Mouse (Mus musculus) kidney, embryonic 14.5 days (tissue): ENCODE measurements around the gene Kif26b. TPM values are rescaled to one million over a fixed set of nuclear protein-coding genes. Genes with fewer than 3 reads are reported as not detected.

Source experiments
- ATAC-seq: fragments of 200-750 bp; cut with Nextera tagmentation; 2 replicates; pipeline ENCODE4 v1.8.0; 2017; ENCODE audit warnings: moderate number of reproducible peaks, mild to moderate bottlenecking, moderate TSS enrichment, moderate library complexity; ENCODE audit not compliant: low FRiP score, low TSS enrichment
- H3K27ac ChIP-seq: fragments of 300-500 bp; sonication (generic); 2 replicates; pipeline ENCODE4 v1.5.1; 2014; ENCODE audit warnings: low read depth, mild to moderate bottlenecking, low read length, moderate library complexity, mixed read lengths
- H3K27me3 ChIP-seq: fragments of 300-500 bp; sonication (generic); 2 replicates; pipeline ENCODE4 v1.6.1; 2014; ENCODE audit warnings: mild to moderate bottlenecking, low read length; ENCODE audit not compliant: control insufficient read depth, insufficient read depth
- H3K36me3 ChIP-seq: fragments of 300-500 bp; sonication (generic); 2 replicates; pipeline ENCODE4 v1.6.1; 2014; ENCODE audit warnings: low read length, mixed read lengths; ENCODE audit not compliant: control insufficient read depth, insufficient read depth
- H3K4me1 ChIP-seq: fragments of 300-500 bp; sonication (generic); 2 replicates; pipeline ENCODE4 v1.6.1; 2014; ENCODE audit warnings: low read length, mixed read lengths; ENCODE audit not compliant: control insufficient read depth, insufficient read depth
- H3K4me2 ChIP-seq: fragments of 300-500 bp; sonication (generic); replicated peaks from 2 replicates; pipeline ENCODE4 v1.6.1; 2014; ENCODE audit warnings: low read depth, mild to moderate bottlenecking, low read length
- H3K4me3 ChIP-seq: fragments of 300-500 bp; sonication (generic); 2 replicates; pipeline ENCODE4 v1.5.1; 2014; ENCODE audit warnings: mild to moderate bottlenecking, low read length
- H3K9ac ChIP-seq: fragments of 300-500 bp; sonication (generic); 2 replicates; pipeline ENCODE4 v1.6.1; 2014; ENCODE audit warnings: low read depth, mild to moderate bottlenecking, low read length, moderate library complexity
- H3K9me3 ChIP-seq: fragments of 300-500 bp; sonication (generic); 2 replicates; pipeline ENCODE4 v1.6.1; 2016; ENCODE audit warnings: low read length; ENCODE audit not compliant: control insufficient read depth
- WGBS: fragments of 180-500 bp; shearing (Covaris S2); extraction: QIAGEN DNeasy Blood & Tissue Kit; methylation state at CpG from one replicate; pipeline ENCODE4 v1.1.7; 2014; 5-methylcytosine and 5-hydroxymethylcytosine counted together
- polyA plus RNA-seq: library from polyadenylated mRNA; unstranded; fragments of >200 nt; fragmentation: Nextera tagmentation; extraction: Ambion mirVana; gene quantifications from 2 replicates; pipeline ENCODE4 v1.2.1, GENCODE M21; 2014

The Kif26b gene
- polyA plus RNA-seq, 1 experiment from 2014 or later, result 22.9 TPM

DNA sequence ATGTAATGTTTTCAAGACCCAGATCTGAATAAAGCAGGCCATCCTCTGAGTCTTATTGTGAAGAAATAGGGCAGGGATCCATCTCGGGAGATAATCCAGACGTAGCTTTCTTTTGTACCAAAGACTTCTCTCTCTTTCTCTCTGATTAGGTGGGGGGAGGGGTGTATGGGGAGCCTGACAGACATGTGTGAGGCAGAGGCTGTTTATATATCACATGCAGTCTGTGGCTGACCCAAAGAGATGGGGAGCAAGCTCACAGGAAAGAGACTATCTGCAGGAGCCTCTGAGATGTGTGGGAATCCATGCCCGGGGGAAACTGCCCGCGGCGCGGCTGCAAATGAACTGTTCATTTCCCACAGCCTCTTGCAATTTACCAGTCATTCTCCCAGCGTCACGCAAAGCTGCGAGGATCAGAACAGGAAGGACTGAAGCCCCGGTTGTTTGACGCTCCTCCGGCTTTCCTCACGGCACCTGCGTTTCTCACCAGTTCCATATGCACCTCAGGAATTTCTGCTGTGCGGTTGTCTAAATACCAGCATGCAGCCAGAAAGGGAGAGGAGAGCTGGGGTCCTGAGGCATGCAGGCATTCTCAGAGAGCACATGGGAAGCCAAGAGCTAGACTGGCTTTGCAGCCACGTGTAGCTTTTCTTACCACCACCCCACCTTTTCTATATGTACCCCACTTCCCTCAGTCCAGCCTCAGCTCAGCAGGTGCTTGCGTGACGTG lies 105.6 kb downstream of the Kif26b start:
- peaks cover 4% of the 10 kb centered on the region; the same call in 1 of the 2 replicates for H3K4me1 ChIP-seq
- no peak overlapping the region for H3K4me3 ChIP-seq
- no peaks in the 10 kb centered on the region for H3K9me3 ChIP-seq
- 74% methylated on average over 19 of the region's 19 CpGs for WGBS
- no peaks in the 10 kb centered on the region for H3K27me3 ChIP-seq
- no peak overlapping the region for H3K9ac ChIP-seq
- no peaks in the 10 kb centered on the region for H3K36me3 ChIP-seq
- H3K27ac ChIP-seq, result no peak overlapping the region
- no peak overlapping the region for H3K4me2 ChIP-seq
- ATAC-seq, result no peak

DNA sequence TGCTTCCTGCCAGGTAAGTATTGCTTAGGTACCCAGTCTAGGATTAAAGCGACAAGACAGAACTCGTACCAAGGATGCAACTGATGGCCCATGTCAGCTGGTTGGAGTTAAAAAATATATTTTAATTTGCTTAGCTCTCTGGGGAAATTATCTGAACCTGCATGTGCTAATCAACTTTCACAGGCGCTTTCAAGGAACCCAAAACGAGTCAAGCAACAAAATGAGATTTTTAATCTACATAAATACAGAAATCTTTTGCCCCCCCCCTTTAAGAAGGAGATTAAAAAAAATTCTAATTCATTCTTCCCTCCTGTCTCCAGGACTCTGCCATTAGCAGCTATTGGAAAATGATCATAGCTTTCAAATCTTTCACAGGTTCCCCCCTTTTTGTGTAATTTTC lies 106.5 kb downstream of the Kif26b start:
- Histone ChIP-seq H3K4me1 (peaks cover 8% of the 10 kb centered on the region; the same call in 1 of the 2 replicates), H3K27ac (no peak overlapping the region), H3K4me3 (no peak overlapping the region), H3K9ac (no peak overlapping the region), H3K27me3 (no peaks in the 10 kb centered on the region), H3K36me3 (no peaks in the 10 kb centered on the region), H3K9me3 (no peaks in the 10 kb centered on the region), H3K4me2 (no peak overlapping the region)
- no peak for ATAC-seq
- WGBS, result 95% methylated on average over 4 of the region's 4 CpGs

DNA sequence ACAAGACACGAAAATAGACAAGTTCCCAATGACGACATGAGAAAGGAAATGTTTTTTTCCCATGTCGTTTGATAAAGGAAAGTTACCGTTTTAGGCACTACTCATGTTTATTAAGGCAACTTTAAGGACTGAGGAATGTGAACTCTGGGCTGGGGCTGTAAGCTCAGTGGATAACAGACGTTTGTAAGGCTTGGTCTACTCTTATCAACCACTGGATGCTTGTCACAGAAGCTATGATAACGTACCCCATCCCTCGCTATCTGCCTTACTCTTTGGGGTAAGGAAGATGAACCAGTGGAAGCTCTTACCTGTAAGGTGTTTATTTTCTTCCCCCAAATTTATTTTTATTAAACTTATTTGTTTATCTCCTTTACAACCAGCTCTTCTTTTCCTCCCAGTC lies 108.4 kb downstream of the Kif26b start:
- Histone ChIP-seq H3K4me1 (peaks cover 19% of the 10 kb centered on the region), H3K9ac (no peak overlapping the region), H3K27ac (no peak overlapping the region), H3K4me3 (no peak overlapping the region), H3K36me3 (no peaks in the 10 kb centered on the region), H3K27me3 (no peaks in the 10 kb centered on the region), H3K4me2 (no peak overlapping the region), H3K9me3 (no peaks in the 10 kb centered on the region)
- no peak for ATAC-seq
- 76% methylated on average over 7 of the region's 7 CpGs for WGBS

GRCm38 (mm10) chr1:178639951-178640350 lies 111.0 kb downstream of the Kif26b start:
- Histone ChIP-seq H3K9ac (no peak overlapping the region), H3K4me3 (no peak overlapping the region), H3K36me3 (no peaks in the 10 kb centered on the region), H3K4me2 (no peak overlapping the region), H3K27me3 (no peaks in the 10 kb centered on the region), H3K9me3 (no peaks in the 10 kb centered on the region), H3K27ac (no peak overlapping the region), H3K4me1 (peaks cover 28% of the 10 kb centered on the region)
- WGBS, result 26% methylated on average over 6 of the region's 6 CpGs
- 0 out of 2 replicates have a peak, but pooled peaks have one; percentile 47 for ATAC-seq

GRCm38 (mm10) chr1:178640719-178641455 lies 112.0 kb downstream of the Kif26b start:
- Histone ChIP-seq H3K9ac (no peak overlapping the region), H3K4me2 (no peak overlapping the region), H3K27me3 (no peaks in the 10 kb centered on the region), H3K4me1 (peaks cover 28% of the 10 kb centered on the region), H3K4me3 (no peak overlapping the region), H3K36me3 (no peaks in the 10 kb centered on the region), H3K27ac (no peak overlapping the region), H3K9me3 (no peaks in the 10 kb centered on the region)
- ATAC-seq, result peak; percentile 59
- WGBS, result 14% methylated on average over 11 of the region's 11 CpGs

DNA sequence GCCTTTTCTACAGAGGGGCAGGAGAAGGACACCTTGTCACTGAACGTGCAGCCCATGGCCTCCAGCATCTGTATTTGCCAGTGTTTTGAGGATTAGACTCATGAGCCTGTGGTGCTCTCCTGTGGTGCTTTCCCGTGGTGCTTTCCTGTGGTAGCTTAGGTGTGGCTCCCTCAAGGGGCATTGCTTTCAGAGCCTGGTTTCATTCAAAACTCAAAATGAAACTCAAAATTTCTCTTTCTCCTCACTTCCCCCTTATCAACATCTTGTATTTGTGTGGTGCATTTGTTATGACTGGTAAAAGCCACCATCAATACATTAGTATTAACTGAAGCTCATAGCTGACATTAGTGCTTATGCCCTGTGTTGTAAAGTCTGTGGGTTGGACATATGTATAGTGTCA lies 112.9 kb downstream of the Kif26b start:
- H3K4me2 ChIP-seq, result no peak overlapping the region
- WGBS, result 78% methylated on average over 2 of the region's 2 CpGs
- H3K27ac ChIP-seq, result 0 out of 2 replicates have a peak overlapping the region, but pooled peaks have one; percentile 2
- H3K4me1 ChIP-seq, result peaks cover 28% of the 10 kb centered on the region
- no peaks in the 10 kb centered on the region for H3K36me3 ChIP-seq
- H3K9ac ChIP-seq, result no peak overlapping the region
- H3K9me3 ChIP-seq, result no peaks in the 10 kb centered on the region
- no peak for ATAC-seq
- H3K27me3 ChIP-seq, result no peaks in the 10 kb centered on the region; the same call in 1 of the 2 replicates
- no peak overlapping the region for H3K4me3 ChIP-seq

GRCm38 (mm10) chr1:178644954-178645353 lies 116.0 kb downstream of the Kif26b start:
- Histone ChIP-seq H3K9me3 (no peaks in the 10 kb centered on the region), H3K27me3 (peaks cover 3% of the 10 kb centered on the region; the same call in 1 of the 2 replicates), H3K9ac (no peak overlapping the region), H3K4me1 (peaks cover 24% of the 10 kb centered on the region), H3K4me3 (no peak overlapping the region), H3K27ac (no peak overlapping the region), H3K4me2 (no peak overlapping the region), H3K36me3 (no peaks in the 10 kb centered on the region)
- WGBS, result 77% methylated on average over 4 of the region's 4 CpGs
- no peak for ATAC-seq

DNA sequence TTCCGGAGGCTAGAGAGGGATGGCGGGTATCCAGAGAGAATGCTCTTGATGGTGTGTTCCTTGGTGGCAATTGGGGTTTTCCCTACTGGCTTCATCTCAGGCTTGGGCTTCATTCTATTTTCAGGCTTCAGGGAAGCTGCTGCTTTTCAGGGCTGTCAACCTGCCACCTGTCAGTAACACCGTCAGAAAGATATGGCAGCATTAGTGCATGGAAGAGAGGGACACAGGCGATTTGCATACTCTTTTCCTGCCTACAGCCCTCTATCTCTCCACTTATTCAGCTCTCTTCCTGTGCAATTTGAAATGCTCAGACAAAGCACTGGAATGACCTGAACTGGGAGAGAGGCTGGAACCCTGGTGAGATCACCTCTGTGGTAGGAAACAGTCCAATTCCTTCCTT lies 117.7 kb downstream of the Kif26b start:
- Histone ChIP-seq H3K27me3 (peaks cover 3% of the 10 kb centered on the region; the same call in 1 of the 2 replicates), H3K9me3 (no peaks in the 10 kb centered on the region), H3K27ac (no peak overlapping the region), H3K9ac (no peak overlapping the region), H3K4me2 (no peak overlapping the region), H3K4me1 (peaks cover 9% of the 10 kb centered on the region; the same call in 1 of the 2 replicates), H3K4me3 (no peak overlapping the region), H3K36me3 (no peaks in the 10 kb centered on the region)
- WGBS, result 89% methylated on average over 4 of the region's 4 CpGs
- ATAC-seq, result no peak

DNA sequence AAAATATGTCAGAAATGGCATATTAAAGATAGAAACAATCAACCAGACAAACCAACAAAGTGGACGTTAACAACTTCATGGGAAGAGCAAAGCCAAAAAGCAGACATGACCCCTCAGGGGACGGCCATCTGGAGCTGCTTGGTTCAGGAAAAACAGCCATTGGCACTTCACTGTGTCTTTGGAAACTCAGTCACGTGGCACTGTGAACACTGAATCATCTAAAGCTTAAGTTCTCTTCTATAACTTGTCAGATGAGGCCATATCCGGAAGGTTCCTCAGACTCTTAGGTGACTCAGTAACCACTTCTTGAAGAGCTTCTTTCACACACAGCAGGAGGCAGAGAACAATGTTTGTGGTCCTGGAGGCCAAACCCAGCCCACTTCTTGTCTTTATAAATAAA lies 126.6 kb downstream of the Kif26b start:
- ATAC-seq, result no peak
- Histone ChIP-seq H3K27ac (no peak overlapping the region), H3K4me3 (no peak overlapping the region), H3K9me3 (no peaks in the 10 kb centered on the region), H3K9ac (no peak overlapping the region), H3K4me2 (no peak overlapping the region), H3K27me3 (no peaks in the 10 kb centered on the region), H3K4me1 (peaks cover 4% of the 10 kb centered on the region; the same call in 1 of the 2 replicates), H3K36me3 (no peaks in the 10 kb centered on the region)
- 89% methylated on average over 4 of the region's 4 CpGs for WGBS
